Mouse (Mus musculus) gastrocnemius, adult 8-10 months (tissue): ENCODE results near the gene Cbr1. TPM values are rescaled to one million over a fixed set of nuclear protein-coding genes. Genes with fewer than 3 reads are reported as not detected.

ENCODE experiments used
- DNase-seq, 2 experiments: peaks; one replicate each; pipeline ENCODE4 v3.0.0; 2022; ENCODE audit warnings: low spot score in 2 of 2
- total RNA-seq, 4 experiments: library from RNA; stranded (reverse); gene quantifications; 2 replicates each; pipeline ENCODE4 v1.2.4; 2022

The Cbr1 gene
- total RNA-seq = 10 to 100 TPM; 25.0 to 27.4 (median 26.2) TPM

GRCm38 (mm10) chr16:93605553-93605952 is at the start of gene Cbr1:
TSS of gene Cbr1 (plus strand) at chr16:93605853.
- DNase-seq = no peak

GRCm38 (mm10) chr16:93557646-93558045 is 48.0 kb upstream of the Cbr1 start:
- no peak for DNase-seq

GRCm38 (mm10) chr16:93558499-93558898 is 47.2 kb upstream of the Cbr1 start:
- DNase-seq = no peak

- no peak for DNase-seq
Measured at GRCm38 (mm10) chr16:93572383-93572782, 33.3 kb upstream of the Cbr1 start.

- DNase-seq = no peak
Measured at GRCm38 (mm10) chr16:93573434-93573833, 32.2 kb upstream of the Cbr1 start.

GRCm38 (mm10) chr16:93574521-93575191 is 31.0 kb upstream of the Cbr1 start:
- DNase-seq = no peak

- no peak for DNase-seq
Measured at GRCm38 (mm10) chr16:93575574-93575973, 30.1 kb upstream of the Cbr1 start.

- peak; percentile 46 to 48 for DNase-seq
Measured at GRCm38 (mm10) chr16:93576412-93577082, 29.1 kb upstream of the Cbr1 start.

- no peak for DNase-seq
Measured at GRCm38 (mm10) chr16:93578346-93579005, 27.2 kb upstream of the Cbr1 start.

- DNase-seq = no peak
Measured at GRCm38 (mm10) chr16:93581125-93581524, 24.5 kb upstream of the Cbr1 start.

- peak in 1 of 2 experiments; percentile 12 for DNase-seq
Measured at GRCm38 (mm10) chr16:93584976-93585702, 20.5 kb upstream of the Cbr1 start.

GRCm38 (mm10) chr16:93585703-93586205 is 19.9 kb upstream of the Cbr1 start:
- DNase-seq = no peak

GRCm38 (mm10) chr16:93586382-93586781 is 19.3 kb upstream of the Cbr1 start:
- DNase-seq = no peak

GRCm38 (mm10) chr16:93588281-93588680 is 17.4 kb upstream of the Cbr1 start:
- DNase-seq = no peak

GRCm38 (mm10) chr16:93590915-93591314 is 14.7 kb upstream of the Cbr1 start:
- DNase-seq = no peak

GRCm38 (mm10) chr16:93591450-93592430 is 13.9 kb upstream of the Cbr1 start:
- DNase-seq = no peak

GRCm38 (mm10) chr16:93592711-93593110 is 12.9 kb upstream of the Cbr1 start:
- no peak for DNase-seq

- DNase-seq = no peak
Measured at GRCm38 (mm10) chr16:93593406-93593805, 12.2 kb upstream of the Cbr1 start.

GRCm38 (mm10) chr16:93594448-93594847 is 11.2 kb upstream of the Cbr1 start:
- no peak for DNase-seq

GRCm38 (mm10) chr16:93595766-93596165 is 9.9 kb upstream of the Cbr1 start:
- no peak for DNase-seq
